Mouse (Mus musculus) small intestine, adult 2 months (tissue): ENCODE data around the gene Bicral.

ENCODE experiments used
- CTCF ChIP-seq: fragments of 200-500 bp; IDR thresholded peaks from 2 replicates; pipeline ENCODE4 v1.5.1; 2012; ENCODE audit warnings: low read depth, mild to moderate bottlenecking, control low read depth, inconsistent platforms, low read length, moderate library complexity, mixed read lengths; ENCODE audit not compliant: insufficient replicate concordance, insufficient read length; ENCODE audit errors: extremely low read depth
- POLR2A ChIP-seq: fragments of 200-500 bp; IDR thresholded peaks from 2 replicates; pipeline ENCODE4 v1.6.1; 2012; ENCODE audit warnings: low read depth, mild to moderate bottlenecking, control low read depth, inconsistent platforms, low read length, moderate library complexity

DNA sequence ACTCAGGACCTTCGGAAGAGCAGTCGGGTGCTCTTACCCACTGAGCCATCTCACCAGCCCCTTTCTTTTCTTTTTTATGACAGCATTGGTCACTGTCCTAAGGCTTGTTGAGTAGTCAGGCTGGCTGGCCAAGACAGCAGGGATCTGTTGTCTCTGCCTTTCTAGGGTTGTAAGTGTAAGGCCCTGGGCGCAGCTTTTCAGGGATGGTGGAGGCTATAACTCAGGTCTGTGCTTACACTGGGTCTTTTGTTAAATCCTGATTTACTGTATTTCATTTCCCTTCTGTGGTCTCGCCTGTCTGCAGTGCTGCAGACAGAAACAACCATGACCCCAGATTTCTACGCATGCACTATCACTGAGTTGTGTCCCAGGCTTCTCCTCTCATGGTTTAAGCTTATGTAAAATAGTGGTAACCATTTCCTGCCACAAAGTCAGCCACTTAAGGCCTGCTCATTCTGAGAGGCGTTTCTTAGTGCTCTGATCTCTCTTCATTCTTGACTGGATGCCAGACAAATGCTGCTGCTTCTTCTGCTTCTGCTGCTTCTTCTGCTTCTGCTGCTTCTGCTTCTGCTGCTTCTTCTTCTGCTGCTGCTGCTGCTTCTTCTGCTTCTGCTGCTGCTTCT lies 23.1 kb downstream of the Bicral start:
- TF ChIP-seq CTCF (no peak), POLR2A (no peak)
